Mouse (Mus musculus): ENCODE results near the gene Sdcbp2.

Sdcbp2 gene

GRCm38 (mm10) chr2:151571873-151572700, at the start of gene Sdcbp2:
Gene Sdcbp2 (plus strand): TSS chr2:151572622.
- DNase-seq: no peak

- DNase-seq: peak; percentile 31 to 46
Observed at GRCm38 (mm10) chr2:151524324-151525041, 47.9 kb upstream of the Sdcbp2 start.

GRCm38 (mm10) chr2:151525520-151525919, 46.9 kb upstream of the Sdcbp2 start:
- no peak for DNase-seq

GRCm38 (mm10) chr2:151528066-151528465, 44.4 kb upstream of the Sdcbp2 start:
- no peak for DNase-seq

- no peak for DNase-seq
Observed at GRCm38 (mm10) chr2:151529169-151529568, 43.3 kb upstream of the Sdcbp2 start.

- DNase-seq: no peak
Observed at GRCm38 (mm10) chr2:151530378-151531230, 41.8 kb upstream of the Sdcbp2 start.

- DNase-seq: no peak
Observed at GRCm38 (mm10) chr2:151533632-151534031, 38.8 kb upstream of the Sdcbp2 start.

- DNase-seq: no peak
Observed at GRCm38 (mm10) chr2:151535961-151536617, 36.3 kb upstream of the Sdcbp2 start.

GRCm38 (mm10) chr2:151536618-151536974, 35.8 kb upstream of the Sdcbp2 start:
- peak in 1 of 2 experiments; percentile 21 for DNase-seq

GRCm38 (mm10) chr2:151538646-151539045, 33.8 kb upstream of the Sdcbp2 start:
- no peak for DNase-seq

GRCm38 (mm10) chr2:151542323-151543062, 29.9 kb upstream of the Sdcbp2 start, which contains the start of gene Fkbp1a:
Gene Fkbp1a (plus strand): TSS chr2:151542483.
- peak; percentile 99 for DNase-seq

- DNase-seq: peak; percentile 82 to 83
Observed at GRCm38 (mm10) chr2:151543063-151543895, 29.1 kb upstream of the Sdcbp2 start.

- no peak for DNase-seq
Observed at GRCm38 (mm10) chr2:151544673-151545072, 27.7 kb upstream of the Sdcbp2 start.

GRCm38 (mm10) chr2:151546571-151546970, 25.9 kb upstream of the Sdcbp2 start:
- no peak for DNase-seq

- DNase-seq: no peak
Observed at GRCm38 (mm10) chr2:151549615-151550121, 22.8 kb upstream of the Sdcbp2 start.

- DNase-seq: peak in 1 of 2 experiments; percentile 29
Observed at GRCm38 (mm10) chr2:151562930-151563921, 9.2 kb upstream of the Sdcbp2 start.

GRCm38 (mm10) chr2:151564006-151564405, 8.4 kb upstream of the Sdcbp2 start:
- no peak for DNase-seq

GRCm38 (mm10) chr2:151564986-151565385, 7.4 kb upstream of the Sdcbp2 start:
- DNase-seq: no peak

- no peak for DNase-seq
Observed at GRCm38 (mm10) chr2:151566856-151567255, 5.6 kb upstream of the Sdcbp2 start.

Measured in cerebellum, postnatal 10 days (tissue).